Mouse (Mus musculus) cerebellum, adult 2 months (tissue): ENCODE data around the gene Rrp36. TPM values are rescaled to one million over a fixed set of nuclear protein-coding genes. Genes with fewer than 3 reads are reported as not detected.
A peak's percentile ranks its signal among the peaks of the same experiment; 100 is the strongest.

Experiments used
- DNase-seq, 2 experiments: peaks; one replicate each; pipeline ENCODE4 v3.0.0; 2021
- H3K27ac ChIP-seq: fragments of 200-500 bp; 2 replicates; pipeline ENCODE4 v1.5.1; 2012; ENCODE audit warnings: low read length, control low read depth, inconsistent platforms; ENCODE audit not compliant: insufficient read depth
- H3K27me3 ChIP-seq: fragments of 200-500 bp; 2 replicates; pipeline ENCODE4 v1.6.1; 2012; ENCODE audit warnings: inconsistent platforms, mild to moderate bottlenecking, low read length, moderate library complexity; ENCODE audit not compliant: control insufficient read depth, insufficient read depth
- H3K4me1 ChIP-seq: fragments of 200-500 bp; 2 replicates; pipeline ENCODE4 v1.6.1; 2011; ENCODE audit warnings: low read length; ENCODE audit not compliant: control insufficient read depth, insufficient read depth
- H3K4me3 ChIP-seq: fragments of 200-500 bp; replicated peaks from 2 replicates; pipeline ENCODE3; 2011; ENCODE audit warnings: mild to moderate bottlenecking, low read depth, low read length, control low read depth; ENCODE audit not compliant: insufficient read depth
- CTCF ChIP-seq: fragments of 200-500 bp; IDR thresholded peaks from 2 replicates; pipeline ENCODE4 v1.5.1; 2011; ENCODE audit warnings: low read depth, mild to moderate bottlenecking, control low read depth, low read length, moderate library complexity, borderline replicate concordance; ENCODE audit not compliant: insufficient read depth
- POLR2A ChIP-seq: fragments of 200-500 bp; IDR thresholded peaks from 2 replicates; pipeline ENCODE4 v1.6.1; 2011; ENCODE audit warnings: low read length, control low read depth, borderline replicate concordance; ENCODE audit not compliant: insufficient read depth
- WGBS: fragments of 180-500 bp; shearing (Covaris S2); methylation state at CpG from one replicate; pipeline ENCODE4 v1.1.7; 2018; 5-methylcytosine and 5-hydroxymethylcytosine counted together
- polyA plus RNA-seq: library from polyadenylated mRNA; depleted of rRNA; stranded (reverse); fragments of >200 nt; gene quantifications from 2 replicates; pipeline ENCODE4 v1.2.3, GENCODE M21; 2012

Gene Rrp36
- polyA plus RNA-seq, 1 experiment = 32.3 TPM

DNA sequence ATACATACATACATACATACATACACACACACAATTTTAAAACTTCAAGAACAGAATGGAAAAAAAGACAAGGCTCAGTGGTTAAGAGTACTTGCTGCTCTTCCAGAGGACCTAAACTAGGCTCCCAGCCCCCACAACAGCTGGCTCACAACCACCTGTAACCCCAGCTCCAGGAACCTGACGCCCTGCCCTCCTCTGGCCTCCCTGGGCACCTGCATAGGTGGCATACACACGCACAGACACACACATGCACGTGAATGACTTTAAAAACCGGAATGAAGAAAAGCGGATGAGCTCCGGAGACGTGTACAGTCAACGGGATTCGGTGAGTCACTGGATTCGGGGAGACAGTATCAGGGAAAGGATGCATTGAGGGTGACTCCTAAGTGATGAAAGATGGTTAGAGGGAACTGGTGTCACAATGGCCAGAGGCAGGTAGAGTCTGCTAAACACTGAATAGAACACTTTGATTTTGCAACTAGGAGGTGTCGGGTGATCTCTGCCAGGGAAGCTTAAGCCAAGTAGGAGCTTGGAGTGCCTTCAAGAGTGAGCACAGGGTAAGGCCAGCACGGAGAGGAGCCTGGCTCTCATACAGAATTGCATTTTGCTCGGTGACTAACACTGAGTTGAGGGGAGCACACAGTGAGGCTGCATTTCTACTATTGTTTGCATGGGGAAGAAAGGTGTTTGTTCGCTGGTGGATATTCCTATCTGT lies 32.4 kb upstream of the Rrp36 start:
- no peak for TF ChIP-seq CTCF
- no peak for TF ChIP-seq POLR2A
- 83% methylated on average over 14 of the region's 14 CpGs for WGBS
- H3K27ac ChIP-seq = no peak overlapping the region
- no peak overlapping the region for H3K4me3 ChIP-seq
- H3K27me3 ChIP-seq = no peaks in the 10 kb centered on the region
- H3K4me1 ChIP-seq = peaks cover 19% of the 10 kb centered on the region
- DNase-seq = no peak

DNA sequence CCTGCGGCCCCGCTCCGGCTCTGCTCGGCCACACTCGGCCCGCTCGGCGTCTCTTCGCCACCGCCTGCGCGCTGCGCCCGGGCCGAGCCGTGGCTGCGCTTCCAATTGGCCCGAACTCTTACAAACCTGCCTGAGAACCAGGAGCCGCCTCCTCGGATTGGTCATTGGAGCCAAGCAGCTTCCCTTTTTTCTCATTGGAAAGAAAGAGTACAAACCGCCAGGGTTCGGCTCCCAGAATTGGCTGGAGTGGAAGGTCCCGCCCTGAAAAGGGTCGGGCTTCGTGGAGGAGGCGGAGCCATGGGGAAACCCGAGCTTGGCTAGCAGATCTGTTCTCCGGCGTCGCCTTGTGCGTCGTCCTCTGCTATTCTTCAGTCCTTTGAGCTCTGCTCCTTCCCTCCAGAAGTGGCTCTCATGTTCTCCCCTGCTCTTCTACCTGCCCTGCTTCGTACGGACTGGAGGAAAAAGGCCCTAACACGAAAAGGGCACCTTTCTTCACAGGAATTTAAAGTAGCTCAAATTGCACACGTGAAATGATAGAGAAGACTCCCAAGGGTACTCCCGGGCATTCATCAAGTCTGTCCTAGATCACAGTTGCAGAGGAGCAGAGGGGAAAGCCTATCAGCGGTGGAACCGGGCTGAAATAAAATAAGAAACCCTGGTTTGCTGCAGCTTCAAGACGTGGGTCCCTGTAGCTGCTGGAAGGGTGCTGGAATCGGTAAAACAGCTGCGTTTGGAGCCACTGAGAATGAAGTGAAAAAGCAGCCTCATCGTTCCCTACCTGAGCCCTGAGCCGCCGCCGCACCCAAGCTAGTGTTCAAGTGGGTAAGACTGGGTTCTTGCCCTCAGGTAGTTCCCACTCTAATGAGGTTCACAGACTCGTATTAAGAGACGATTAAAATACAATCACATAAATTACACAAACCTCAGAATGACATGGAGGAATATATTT lies 31.0 kb upstream of the Rrp36 start, which contains the start of gene Ppp2r5d:
Gene Ppp2r5d (minus strand): TSS at position 225 of the 949 bp plus-strand sequence.
- DNase-seq = peak; percentile 97 to 99
- 1% methylated on average over 48 of the region's 48 CpGs for WGBS
- TF ChIP-seq CTCF = no peak
- TF ChIP-seq POLR2A = peak; percentile 96
- no peaks in the 10 kb centered on the region for H3K27me3 ChIP-seq
- peak within 1 kb of the TSS; percentile 71 for H3K4me3 ChIP-seq
- H3K27ac ChIP-seq = peak within 1 kb of the TSS; percentile 60
- H3K4me1 ChIP-seq = peaks cover 32% of the 10 kb centered on the region

DNA sequence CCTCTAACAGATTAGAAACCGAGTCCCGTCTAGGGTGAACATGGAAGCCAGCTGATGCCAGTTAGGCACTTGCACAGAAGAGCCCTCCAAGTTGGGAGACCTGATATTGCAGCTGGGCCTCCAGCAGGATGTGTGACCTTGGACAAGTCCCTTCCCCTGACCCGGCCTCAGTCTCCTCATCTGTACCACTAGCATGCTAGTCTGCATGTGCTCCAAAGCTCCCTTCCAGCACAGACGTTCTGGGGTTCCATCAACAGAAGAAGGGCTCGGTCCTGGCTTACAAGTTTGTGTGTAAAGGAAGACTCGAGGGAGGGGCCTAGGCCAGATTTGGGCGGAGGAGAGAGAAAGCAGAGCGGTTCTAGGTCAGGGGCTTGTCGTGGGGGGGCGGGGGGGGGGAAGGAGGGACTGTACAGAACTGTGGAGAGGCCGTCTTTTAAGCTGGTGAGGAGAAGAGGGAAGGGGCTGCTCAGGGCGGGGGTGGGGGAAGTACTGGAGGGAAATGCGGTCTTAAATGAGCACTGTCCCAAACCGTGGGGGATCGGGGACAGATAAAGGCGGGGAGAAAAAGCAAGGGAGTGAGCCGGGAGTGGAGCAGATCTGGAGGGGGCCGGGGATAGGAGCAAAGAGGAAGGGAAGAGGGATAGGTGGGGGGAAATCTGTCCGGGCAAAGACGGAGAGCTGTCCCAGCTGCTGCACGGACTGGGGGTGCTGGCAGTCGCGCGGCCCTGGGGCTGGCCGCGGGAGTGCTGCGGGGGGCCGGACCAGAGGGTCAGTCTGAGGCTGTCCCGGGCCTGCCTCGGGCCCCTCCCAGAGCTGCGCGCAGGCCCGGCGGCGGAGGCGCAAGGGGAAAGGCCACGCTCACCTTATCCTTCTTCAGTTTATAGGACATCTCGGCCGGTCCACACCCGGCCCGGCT lies 30.1 kb upstream of the Rrp36 start:
- peak overlapping the region; percentile 60 for H3K27ac ChIP-seq
- peaks cover 40% of the 10 kb centered on the region for H3K4me1 ChIP-seq
- WGBS = 4% methylated on average over 41 of the region's 41 CpGs
- TF ChIP-seq POLR2A = no peak
- no peak for TF ChIP-seq CTCF
- peak overlapping the region; percentile 71 for H3K4me3 ChIP-seq
- DNase-seq = peak in 1 of 2 experiments; percentile 41
- H3K27me3 ChIP-seq = no peaks in the 10 kb centered on the region

DNA sequence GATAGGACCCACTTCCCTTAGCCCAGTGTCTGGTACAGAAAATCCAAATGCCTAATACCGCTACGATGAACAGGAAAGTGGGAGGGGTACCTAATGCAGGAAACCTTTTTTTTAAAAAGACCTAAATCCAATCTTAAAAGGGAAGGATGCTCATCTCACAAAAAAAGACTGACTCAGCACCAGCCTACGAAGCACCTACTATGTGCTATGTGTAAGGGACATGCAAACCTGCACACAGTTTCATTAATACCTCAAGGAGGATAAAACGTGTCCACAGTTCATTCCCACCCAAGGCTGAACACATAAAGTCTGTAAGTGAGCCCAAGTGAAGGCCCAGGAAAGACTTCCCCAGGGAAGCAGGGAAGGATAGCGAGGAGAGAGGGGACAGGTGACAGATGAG lies 28.4 kb upstream of the Rrp36 start:
- WGBS = 76% methylated on average over 5 of the region's 5 CpGs
- Histone ChIP-seq H3K27me3 (no peaks in the 10 kb centered on the region), H3K4me1 (peaks cover 40% of the 10 kb centered on the region), H3K27ac (no peak overlapping the region), H3K4me3 (peak overlapping the region; percentile 20)
- no peak for TF ChIP-seq POLR2A
- no peak for TF ChIP-seq CTCF
- no peak for DNase-seq

DNA sequence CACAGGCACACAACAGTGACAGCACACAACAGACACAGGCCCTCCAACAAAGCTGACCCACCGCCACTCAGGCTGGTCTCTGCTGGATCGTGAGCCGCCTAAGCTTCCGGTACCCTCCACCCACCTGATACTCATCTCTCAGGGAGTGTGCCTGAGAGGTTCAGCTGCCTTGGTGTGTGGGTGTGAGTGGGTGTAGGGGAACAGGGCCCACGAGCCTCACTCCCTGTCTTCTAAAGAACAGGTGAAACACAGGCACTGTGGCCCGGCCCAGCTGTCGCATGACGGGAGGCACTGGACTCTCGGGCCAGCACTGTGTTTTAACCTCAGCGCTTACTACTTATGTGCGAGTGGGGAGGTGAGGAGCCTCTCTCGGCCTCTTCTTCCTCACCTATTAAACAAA lies 27.9 kb upstream of the Rrp36 start:
- peak overlapping the region; percentile 34 for H3K4me3 ChIP-seq
- TF ChIP-seq CTCF (no peak), POLR2A (no peak)
- H3K4me1 ChIP-seq = peaks cover 40% of the 10 kb centered on the region
- no peak for DNase-seq
- no peaks in the 10 kb centered on the region for H3K27me3 ChIP-seq
- no peak overlapping the region for H3K27ac ChIP-seq
- 36% methylated on average over 12 of the region's 12 CpGs for WGBS

DNA sequence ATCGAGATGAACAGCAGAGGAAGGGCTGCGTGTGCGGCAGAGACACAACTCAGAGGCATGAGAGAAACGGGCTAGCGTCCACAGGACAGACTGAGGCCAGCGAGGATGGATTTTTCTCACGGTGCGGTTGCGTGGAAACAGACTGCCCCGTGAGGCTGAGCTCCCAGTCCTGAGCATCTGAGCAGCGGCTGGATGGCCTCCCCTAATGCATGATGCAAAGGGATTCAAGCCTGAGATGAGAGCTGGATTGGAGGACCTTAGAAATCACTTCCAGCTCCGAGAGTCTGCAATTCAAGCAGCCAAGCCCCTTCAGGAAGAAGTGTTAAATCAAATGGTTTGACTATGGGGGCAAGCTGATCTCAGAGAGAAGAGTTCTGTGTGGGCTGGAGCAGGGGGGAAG lies 27.3 kb upstream of the Rrp36 start:
- Histone ChIP-seq H3K4me1 (peaks cover 40% of the 10 kb centered on the region), H3K27ac (no peak overlapping the region), H3K27me3 (no peaks in the 10 kb centered on the region), H3K4me3 (no peak overlapping the region)
- WGBS = 26% methylated on average over 12 of the region's 12 CpGs
- no peak for TF ChIP-seq CTCF
- no peak for TF ChIP-seq POLR2A
- DNase-seq = no peak

DNA sequence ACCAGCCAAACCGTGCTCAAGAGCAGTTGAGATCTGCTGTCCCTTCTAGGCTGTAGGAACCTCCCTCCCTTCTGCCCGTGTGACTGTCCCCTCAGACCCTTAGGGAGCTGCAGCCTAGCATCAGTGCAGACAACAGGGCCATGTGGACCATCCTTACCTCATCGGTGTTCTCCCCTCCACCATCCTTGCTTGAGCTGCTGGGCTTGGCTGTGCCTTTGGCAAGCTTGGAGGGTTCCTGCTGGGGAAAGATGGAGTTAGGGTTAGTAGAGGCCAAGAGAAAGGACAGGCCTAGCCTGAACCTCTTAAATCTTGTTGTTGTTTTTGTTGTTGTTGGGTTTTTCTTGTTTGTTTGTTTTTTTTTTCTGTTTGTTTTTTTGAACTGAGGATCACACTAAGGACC lies 25.8 kb upstream of the Rrp36 start:
- H3K27me3 ChIP-seq = no peaks in the 10 kb centered on the region
- H3K4me1 ChIP-seq = peaks cover 40% of the 10 kb centered on the region
- DNase-seq = peak; percentile 66 to 75
- no peak overlapping the region for H3K27ac ChIP-seq
- 5% methylated on average over 3 of the region's 3 CpGs for WGBS
- H3K4me3 ChIP-seq = no peak overlapping the region
- TF ChIP-seq POLR2A = no peak
- TF ChIP-seq CTCF = no peak
